Mouse (Mus musculus) retina, postnatal 1 day (tissue): Measurements from ENCODE around the gene Tbx19.
A peak's percentile ranks its signal among the peaks of the same experiment; 100 is the strongest.

Experiments
- DNase-seq: peaks from one replicate; pipeline ENCODE4 v3.0.0-alpha.2; 2012

The Tbx19 gene

GRCm38 (mm10) chr1:165113700-165114099 lies 46.9 kb downstream of the Tbx19 start:
- DNase-seq = no peak

GRCm38 (mm10) chr1:165110659-165111058 lies 49.9 kb downstream of the Tbx19 start:
- DNase-seq = no peak

GRCm38 (mm10) chr1:165109135-165109534 lies 51.4 kb downstream of the Tbx19 start:
- no peak for DNase-seq

- no peak for DNase-seq
Measured at GRCm38 (mm10) chr1:165108477-165108876, 52.1 kb downstream of the Tbx19 start.

- DNase-seq = no peak
Measured at GRCm38 (mm10) chr1:165106011-165106385, 54.6 kb downstream of the Tbx19 start.

GRCm38 (mm10) chr1:165105270-165106010 lies 55.1 kb downstream of the Tbx19 start:
- DNase-seq = no peak

GRCm38 (mm10) chr1:165104707-165105259 lies 55.8 kb downstream of the Tbx19 start:
- DNase-seq = no peak

GRCm38 (mm10) chr1:165099569-165099968 lies 61.0 kb downstream of the Tbx19 start:
- no peak for DNase-seq

- no peak for DNase-seq
Measured at GRCm38 (mm10) chr1:165094871-165095270, 65.7 kb downstream of the Tbx19 start.

- DNase-seq = peak; percentile 64
Measured at GRCm38 (mm10) chr1:165091721-165092120, 68.9 kb downstream of the Tbx19 start.

- no peak for DNase-seq
Measured at GRCm38 (mm10) chr1:165089556-165089955, 71.0 kb downstream of the Tbx19 start.
